Mouse (Mus musculus): ENCODE data around the gene Raver1. TPM values are rescaled to one million over a fixed set of nuclear protein-coding genes. Genes with fewer than 3 reads are reported as not detected.

Gene Raver1
- total RNA-seq, 2 experiments from 2014 or later = 28.4 to 34.7 TPM

DNA sequence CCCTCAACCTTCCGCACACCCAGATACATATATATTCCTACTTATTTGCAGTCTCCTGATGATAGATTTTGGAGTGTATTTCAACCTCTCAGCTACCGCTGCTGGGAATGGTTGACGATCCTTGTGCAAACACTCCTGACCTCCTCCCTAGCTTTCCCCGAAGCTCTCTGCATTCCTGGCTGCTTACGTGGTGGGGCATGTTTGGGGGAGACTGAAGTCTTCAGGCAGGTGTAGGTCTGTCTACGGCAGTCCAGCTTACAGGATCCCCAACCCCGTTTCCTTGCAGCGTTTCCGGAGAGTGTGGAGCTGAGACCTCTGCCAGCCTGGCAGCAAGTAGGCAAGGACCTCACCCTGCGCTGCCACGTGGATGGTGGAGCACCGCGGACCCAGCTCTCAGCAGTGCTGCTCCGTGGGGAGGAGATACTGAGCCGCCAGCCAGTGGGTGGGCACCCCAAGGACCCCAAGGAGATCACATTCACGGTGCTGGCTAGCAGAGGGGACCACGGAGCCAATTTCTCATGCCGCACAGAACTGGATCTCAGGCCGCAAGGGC is 66.5 kb downstream of the Raver1 start:
- DNase-seq (ENCODE audit: extremely low spot score in 1 of 2, low spot score in 1 of 2) = no peak

Small RNAs within 50 kb of the gene (microRNA-seq; reads per million reads assigned to microRNA genes)
- gene Mir1900 (0 to 0.20 reads per million in 2 experiments), gene Mir7082 (2.2 to 4.8 reads per million in 2 experiments)

Other genes with a start within 250 kb of the Raver1 start
- gene A230050P20Rik, start 223.4 kb downstream of the Raver1 start, total RNA-seq (2021) = 10 to 100 TPM; 50.7 to 77.1 TPM
- gene Angptl6, start 212.3 kb downstream of the Raver1 start, total RNA-seq (2021) = 10 to 100 TPM; 10.5 to 11.4 TPM
- 10 to 100 TPM; 23.5 to 25.5 TPM for gene Ppan, start 203.8 kb downstream of the Raver1 start, total RNA-seq (2021)
- gene Eif3g, start 193.4 kb downstream of the Raver1 start, total RNA-seq (2021) = 100 to 1,000 TPM; 118 to 122 TPM
- gene Dnmt1, start 132.1 kb downstream of the Raver1 start, total RNA-seq (2021) = 10 to 100 TPM; 34.6 to 36.3 TPM
- 1 to 10 TPM; 2.5 to 3.6 TPM for gene S1pr2, start 115.2 kb downstream of the Raver1 start, total RNA-seq (2021)
- 10 to 100 TPM; 60.1 to 62.4 TPM for gene Mrpl4, start 89.3 kb downstream of the Raver1 start, total RNA-seq (2021)
- gene Icam1, start 76.0 kb downstream of the Raver1 start, total RNA-seq (2021) = 1 to 10 TPM; 2.1 to 2.7 TPM
- gene Icam4, start 62.6 kb downstream of the Raver1 start, total RNA-seq (2021) = under 1 TPM; 0.84 to 0.87 TPM
- gene Icam5, start 59.9 kb downstream of the Raver1 start, total RNA-seq (2021) = 100 to 1,000 TPM; 389 to 394 TPM
- gene Zglp1, start 24.9 kb downstream of the Raver1 start, total RNA-seq (2021) = under 1 TPM in 1 of 2 experiments, not detected in 1; 0.94 TPM
- gene Gm49373, start 18.9 kb downstream of the Raver1 start, total RNA-seq (2021) = 1 to 10 TPM; 1.1 to 1.3 TPM
- 10 to 100 TPM; 67.2 to 68.2 TPM for gene Fdx1l, start 18.4 kb downstream of the Raver1 start, total RNA-seq (2021)
- gene Gm38431, start within 50 bp of the Raver1 start, total RNA-seq (2021) = 1 to 10 TPM; 2.4 to 2.7 TPM
- 10 to 100 TPM; 12.7 to 16.4 TPM for gene Tyk2, start 39.2 kb upstream of the Raver1 start, total RNA-seq (2021)
- gene Cdc37, start 58.0 kb upstream of the Raver1 start, total RNA-seq (2021) = 100 to 1,000 TPM; 144 to 156 TPM
- gene Pde4a, start 73.7 kb upstream of the Raver1 start, total RNA-seq (2021) = 10 to 100 TPM; 74.0 to 85.1 TPM
- gene Keap1, start 147.4 kb upstream of the Raver1 start, total RNA-seq (2021) = 10 to 100 TPM; 56.7 to 60.1 TPM
- 10 to 100 TPM; 13.1 to 14.5 TPM for gene S1pr5, start 156.4 kb upstream of the Raver1 start, total RNA-seq (2021)
- 10 to 100 TPM; 39.1 to 40.0 TPM for gene Atg4d, start 173.3 kb upstream of the Raver1 start, total RNA-seq (2021)
- 10 to 100 TPM; 36.4 to 48.4 TPM for gene Kri1, start 196.0 kb upstream of the Raver1 start, total RNA-seq (2021)
- 10 to 100 TPM; 53.6 to 61.7 TPM for gene Cdkn2d, start 199.4 kb upstream of the Raver1 start, total RNA-seq (2021)
- gene Ap1m2, start 220.3 kb upstream of the Raver1 start, total RNA-seq (2021) = under 1 TPM; 0.42 to 0.73 TPM
- gene Slc44a2, start 228.7 kb upstream of the Raver1 start, total RNA-seq (2021) = 10 to 100 TPM; 50.8 to 54.6 TPM

All from layer of hippocampus, postnatal 25 days (tissue).